Mouse (Mus musculus) CH12F3 (cell line): ENCODE results near the gene Slc44a1.

Experiments
- in situ Hi-C: fragments of 300-500 bp; cut with MboI; formaldehyde crosslinking; loops from 2 replicates; pipeline ENCODE4 v1.14.3; 2020; ENCODE audit warnings: low sequenced_read_pairs

Slc44a1 gene

GRCm38 (mm10) chr4:53440010-53440815, at the start of gene Slc44a1:
TSS of gene Slc44a1 (plus strand) at chr4:53440413.
- in situ Hi-C loops = no loop called here

- in situ Hi-C loops = no loop called here
These were observed 45.2 kb upstream of the Slc44a1 start for GRCm38 (mm10) chr4:53395002-53395401.

DNA sequence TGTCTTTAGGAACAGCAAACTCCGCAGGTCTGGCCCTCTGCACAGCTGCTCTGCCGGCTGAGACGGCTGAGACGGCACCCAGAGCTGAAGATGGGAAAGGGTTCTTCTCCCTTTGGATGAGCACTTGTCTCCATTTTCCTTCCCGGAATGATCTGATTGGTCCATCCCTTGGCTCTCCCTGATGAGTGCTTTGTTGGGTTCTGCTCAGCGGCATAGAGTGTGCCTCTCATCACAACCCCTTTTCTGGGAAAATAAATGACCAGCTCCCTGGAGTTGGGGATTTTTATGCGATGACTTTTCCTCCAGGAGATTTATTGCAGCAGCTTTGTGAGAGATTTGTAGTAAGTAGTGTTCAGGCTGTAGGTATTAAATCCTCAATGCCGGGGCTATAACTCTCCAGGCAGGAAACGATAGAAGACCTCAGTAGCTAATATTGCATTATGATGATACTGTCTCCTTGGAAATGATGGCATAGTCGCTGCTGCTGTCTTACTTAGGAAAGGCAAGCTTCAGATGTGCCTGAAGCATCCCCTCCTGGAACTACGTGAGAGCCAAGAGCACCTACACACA, 43.5 kb upstream of the Slc44a1 start:
- in situ Hi-C loops = no loop called here

- in situ Hi-C loops = no loop called here
These were observed 42.7 kb upstream of the Slc44a1 start for GRCm38 (mm10) chr4:53397280-53398117.

GRCm38 (mm10) chr4:53398561-53398960, 41.7 kb upstream of the Slc44a1 start:
- in situ Hi-C loops = no loop called here

DNA sequence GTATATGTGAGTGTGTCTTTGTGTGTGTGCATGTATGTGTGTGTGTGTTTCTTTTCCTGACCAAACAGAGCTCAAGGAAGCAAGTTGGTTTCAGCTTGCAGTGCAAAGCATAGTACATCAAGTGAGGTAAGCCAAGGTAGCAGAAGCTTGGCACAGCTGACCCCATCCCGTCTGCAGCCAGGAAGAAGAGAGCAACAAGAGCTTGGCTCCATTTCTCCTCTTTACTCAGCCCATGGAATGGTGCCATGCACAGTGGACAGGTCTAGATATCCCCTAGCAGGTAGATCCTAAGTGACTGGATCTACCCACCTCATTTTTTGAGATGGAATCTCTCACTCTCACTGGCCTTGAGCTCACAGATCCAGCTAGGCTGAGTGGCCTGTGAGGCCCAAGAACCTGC, 40.8 kb upstream of the Slc44a1 start:
- in situ Hi-C loops = no loop called here

GRCm38 (mm10) chr4:53403386-53403785, 36.8 kb upstream of the Slc44a1 start:
- in situ Hi-C loops = no loop called here

DNA sequence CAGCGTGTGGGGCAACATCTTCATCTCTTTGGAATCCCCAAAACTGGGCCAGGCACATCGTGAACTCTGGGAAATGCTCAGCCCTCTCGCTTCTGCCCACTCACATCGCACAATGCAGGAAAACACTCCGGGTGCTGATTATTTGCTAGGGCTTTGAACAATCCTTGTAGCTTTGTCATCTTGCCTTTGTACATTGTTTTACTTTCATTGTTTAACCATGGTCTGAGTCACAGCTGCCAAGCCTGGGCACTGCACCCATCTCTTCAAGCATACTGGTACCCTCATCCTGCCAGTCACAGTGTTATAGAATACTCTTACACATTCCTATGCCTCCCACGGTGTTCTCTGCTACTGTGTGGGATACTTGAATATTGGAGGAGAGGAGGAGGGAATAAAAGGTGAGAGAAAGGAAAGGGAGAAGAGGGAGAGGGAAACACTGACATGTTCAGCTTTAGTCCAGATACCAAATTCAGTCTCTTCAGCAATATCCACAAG, 35.7 kb upstream of the Slc44a1 start:
- in situ Hi-C loops = no loop called here

DNA sequence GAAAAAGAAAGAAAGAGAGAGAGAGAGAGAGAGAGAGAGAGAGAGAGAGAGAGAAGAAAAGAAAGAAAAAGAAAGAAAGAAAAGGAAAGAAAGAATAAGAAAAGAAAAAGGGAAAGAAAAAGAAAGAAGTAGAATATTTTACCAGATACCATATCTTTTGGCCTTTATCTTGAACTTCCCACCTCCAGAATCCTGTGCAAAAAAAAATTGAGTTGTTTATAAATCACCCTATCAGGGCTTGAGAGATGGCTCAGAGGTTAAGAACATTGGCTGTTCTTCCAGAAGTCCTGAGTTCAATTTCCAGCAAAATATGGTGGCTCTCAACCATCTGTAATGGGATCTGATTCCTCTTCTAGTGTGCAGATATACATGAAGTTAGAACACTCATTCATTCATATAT, 33.3 kb upstream of the Slc44a1 start:
- in situ Hi-C loops = no loop called here

GRCm38 (mm10) chr4:53408821-53409220, 31.4 kb upstream of the Slc44a1 start:
- in situ Hi-C loops = no loop called here

DNA sequence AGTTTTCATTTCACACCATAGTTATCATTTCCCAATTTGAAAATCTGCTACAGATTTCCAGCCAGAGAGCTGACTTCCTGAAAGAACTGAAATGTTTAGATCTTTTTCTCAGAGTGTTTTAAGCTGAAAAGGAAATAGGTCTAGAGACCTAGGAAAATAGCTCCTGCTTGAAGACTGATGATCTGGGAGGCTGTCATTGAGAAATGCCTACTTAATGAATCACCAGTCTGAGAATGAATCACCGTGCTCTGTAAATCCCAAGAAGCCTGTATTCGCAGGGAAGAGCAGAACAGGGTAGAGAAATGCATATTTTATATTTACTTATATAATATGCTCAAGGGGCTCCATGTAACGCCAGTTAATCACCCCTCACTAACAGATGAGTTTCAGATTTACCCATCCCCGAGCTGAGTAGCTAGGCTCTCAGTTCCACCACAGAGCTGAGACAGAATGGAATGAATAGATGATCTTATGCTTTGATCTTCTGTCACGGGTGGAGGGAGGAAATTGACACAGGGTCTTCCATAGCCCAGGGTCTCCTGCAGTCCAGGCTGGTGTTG, 30.6 kb upstream of the Slc44a1 start:
- in situ Hi-C loops = no loop called here

DNA sequence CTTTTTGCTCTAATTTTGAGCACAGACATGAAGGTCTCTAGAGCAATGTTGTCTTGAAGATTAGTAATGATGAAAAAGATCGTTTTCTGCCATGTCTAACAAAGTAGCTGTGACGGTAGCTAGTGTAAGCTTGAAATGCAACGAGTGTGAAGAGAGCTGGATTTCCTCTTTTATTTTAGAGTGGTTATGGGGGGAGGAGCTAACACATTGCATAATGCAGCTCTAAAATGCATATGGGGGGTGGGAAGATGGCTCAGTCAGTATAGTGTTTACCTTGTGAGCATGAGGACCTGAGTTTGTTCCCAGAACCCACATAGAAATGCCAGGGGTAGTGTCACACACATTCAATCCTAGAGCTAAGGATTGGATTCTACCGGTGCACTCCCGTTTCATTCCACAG, 29.5 kb upstream of the Slc44a1 start:
- in situ Hi-C loops = no loop called here

DNA sequence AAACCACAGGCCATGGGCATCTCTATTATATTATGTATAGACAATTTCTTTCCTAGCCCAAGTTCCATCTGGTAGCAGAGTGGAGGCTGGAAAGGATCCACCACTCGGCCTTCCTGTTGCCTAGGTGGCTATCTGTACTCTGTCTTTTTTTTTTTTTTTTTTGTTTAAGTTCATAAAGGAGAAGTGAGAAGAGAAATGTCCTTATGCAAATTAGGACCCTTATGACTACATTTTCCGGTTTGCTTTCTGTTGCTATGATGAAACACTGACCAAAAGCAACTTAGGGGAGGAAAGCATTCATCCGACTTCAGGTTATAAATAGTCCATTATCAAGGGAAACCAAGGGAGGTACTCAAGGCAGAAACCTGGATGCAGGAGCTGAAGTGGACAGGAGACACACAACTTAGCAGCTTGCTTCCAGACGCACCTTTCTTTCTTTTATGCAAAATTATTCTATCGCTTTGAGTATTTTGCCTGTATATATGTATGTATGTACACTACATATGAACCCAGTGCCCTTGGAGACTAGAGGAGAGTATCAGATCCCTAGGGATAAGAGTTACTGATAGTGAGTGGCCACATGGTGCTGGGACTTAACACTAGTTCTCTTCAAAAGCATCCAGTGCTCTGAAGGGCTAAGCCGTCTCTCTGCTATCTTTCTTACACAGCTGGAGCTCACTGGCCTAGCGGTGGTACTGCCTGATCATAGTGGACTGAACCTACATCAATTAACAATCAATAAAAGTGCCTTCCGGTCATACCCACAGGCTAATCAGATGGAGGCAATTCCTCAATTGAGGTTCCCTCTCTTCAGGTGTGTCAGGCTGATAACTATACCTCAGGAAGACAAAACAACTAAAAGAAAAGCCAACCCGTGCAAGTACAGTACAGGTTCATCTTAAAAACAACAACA, 28.0 kb upstream of the Slc44a1 start:
- in situ Hi-C loops = no loop called here

DNA sequence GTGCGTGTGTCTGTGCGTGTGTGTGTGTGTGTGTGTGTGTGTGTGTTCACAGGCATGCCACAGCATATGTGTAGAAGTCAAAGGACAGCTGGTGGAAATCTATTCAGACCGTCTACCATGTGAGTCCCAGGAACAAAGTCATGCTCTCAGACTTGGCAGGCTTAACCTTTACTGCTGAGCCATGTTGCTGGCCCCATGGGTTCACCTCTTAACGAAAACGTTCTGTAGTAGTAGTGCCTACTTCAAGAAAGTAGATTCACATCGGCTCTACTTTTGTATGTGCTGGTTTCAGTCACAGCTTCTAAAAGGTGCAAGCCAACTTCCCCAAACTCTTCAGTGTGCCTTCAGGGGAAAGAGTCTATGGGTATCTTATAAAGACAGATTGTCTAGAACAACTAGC, 27.2 kb upstream of the Slc44a1 start:
- in situ Hi-C loops = no loop called here

DNA sequence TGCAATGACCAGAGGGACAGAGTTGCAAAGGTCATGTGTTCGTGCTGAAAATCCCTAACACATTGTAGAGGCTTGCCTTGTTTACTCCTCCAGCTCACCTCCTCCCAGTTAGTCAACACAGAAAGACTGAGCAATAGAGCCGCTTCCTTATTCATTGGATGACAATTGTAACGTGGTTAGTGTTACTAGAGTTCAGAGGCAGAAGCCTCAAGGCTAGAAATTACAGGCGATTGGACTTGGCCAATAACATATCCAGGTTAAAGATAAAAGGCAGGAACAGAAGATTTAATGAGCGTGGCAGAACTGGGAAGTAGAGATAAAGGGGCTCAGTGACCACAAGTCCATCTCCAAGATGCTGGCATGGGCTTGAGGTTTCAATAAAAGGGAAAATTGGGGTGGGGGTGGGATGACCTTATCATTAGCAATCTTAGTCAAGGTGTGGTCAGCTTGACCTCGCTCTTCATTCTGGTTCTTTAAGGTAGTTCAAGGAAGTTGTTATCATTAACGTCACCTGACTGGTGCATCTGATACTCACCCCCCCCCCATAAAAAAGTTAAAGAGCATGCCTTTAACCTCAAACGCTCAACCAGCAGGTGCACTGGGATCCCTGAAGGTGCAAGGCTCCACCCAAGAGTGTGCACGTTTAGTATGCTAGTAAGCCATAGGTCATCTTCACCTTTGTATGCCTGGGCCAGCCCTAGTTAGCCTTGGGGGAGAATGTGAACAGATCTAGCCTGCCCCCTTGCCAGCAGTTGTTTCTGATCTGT, 26.0 kb upstream of the Slc44a1 start:
- in situ Hi-C loops = no loop called here

- in situ Hi-C loops = no loop called here
These were observed 24.2 kb upstream of the Slc44a1 start for GRCm38 (mm10) chr4:53415873-53416637.

DNA sequence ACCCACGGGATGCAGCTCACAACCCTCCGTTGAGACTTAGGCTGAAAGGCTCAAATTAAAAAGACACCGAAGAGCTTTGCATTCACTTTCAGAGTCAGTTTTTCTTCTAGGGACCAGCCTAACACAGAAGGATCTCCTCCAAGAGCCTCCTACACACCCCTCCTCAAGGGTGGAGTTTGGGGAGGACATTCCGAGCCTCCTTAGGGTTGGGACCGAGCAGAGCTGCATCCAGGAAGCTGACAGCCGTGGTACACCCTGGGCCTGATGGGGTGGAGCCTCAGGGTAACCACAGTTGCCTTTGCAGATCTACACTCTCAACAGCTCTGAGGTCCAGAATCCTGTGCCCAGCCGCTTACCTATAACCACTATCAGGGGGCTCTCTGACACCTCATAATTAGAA, 23.3 kb upstream of the Slc44a1 start:
- in situ Hi-C loops = no loop called here

GRCm38 (mm10) chr4:53422799-53423198, 17.4 kb upstream of the Slc44a1 start:
- in situ Hi-C loops = no loop called here

- in situ Hi-C loops = no loop called here
These were observed 13.1 kb upstream of the Slc44a1 start for GRCm38 (mm10) chr4:53427120-53427519.
